Mouse (Mus musculus): ENCODE results near the gene E2f2.

GRCm38 (mm10) chr4:136125458-136125857 is 46.7 kb upstream of the E2f2 start:
- no peak for TF ChIP-seq CTCF (IDR thresholded peaks at IDR 0.05; ENCODE audit: extremely low read depth, insufficient read depth, low read length)
- no peak for TF ChIP-seq POLR2A (IDR thresholded peaks at IDR 0.05; ENCODE audit: extremely low read depth, insufficient read depth, low read length)
